Mouse (Mus musculus): ENCODE results near the gene Kcnab3. TPM values are rescaled to one million over a fixed set of nuclear protein-coding genes. Genes with fewer than 3 reads are reported as not detected.
"Not testable (repeated sequence)": the region's sequence is repeated elsewhere in the genome, so short reads cannot be mapped to it uniquely, and the experiment has no call there.

Gene Kcnab3
- polyA plus RNA-seq, 1 experiment from 2014 or later: 0.62 TPM

- H3K27me3 ChIP-seq (ENCODE audit: control insufficient read depth, insufficient read depth, low read length): no peaks in the 10 kb centered on the region
- ATAC-seq (ENCODE audit: insufficient number of reproducible peaks, insufficient read depth, low FRiP score, low read depth): no peak
- no peaks in the 10 kb centered on the region for H3K4me1 ChIP-seq (ENCODE audit: control insufficient read depth in 2 of 2, insufficient read depth in 2 of 2, low read length in 2 of 2)
- H3K27ac ChIP-seq (replicated peaks in 1 of 2; ENCODE audit: control insufficient read depth in 1 of 2, insufficient read depth in 1 of 2, low read depth in 2 of 2, low read length in 2 of 2): no peak overlapping the region
- H3K9me3 ChIP-seq (ENCODE audit: control insufficient read depth, low read length): no peaks in the 10 kb centered on the region
- WGBS: 89% methylated on average over 9 of the region's 9 CpGs
- peaks cover 99% of the 10 kb centered on the region for H3K36me3 ChIP-seq (ENCODE audit: control insufficient read depth, insufficient read depth, low read length)
- H3K4me2 ChIP-seq (ENCODE audit: low read length): no peak overlapping the region
- H3K4me3 ChIP-seq (ENCODE audit: control insufficient read depth in 1 of 2, insufficient read depth in 1 of 2, low read depth in 1 of 2, low read length in 2 of 2): no peak overlapping the region
- H3K9ac ChIP-seq (ENCODE audit: low read length): no peak overlapping the region
These were observed 20.8 kb upstream of the Kcnab3 start for GRCm38 (mm10) chr11:69305291-69305690.

GRCm38 (mm10) chr11:69306039-69306438 lies 20.0 kb upstream of the Kcnab3 start:
- Histone ChIP-seq H3K9ac (ENCODE audit: low read length) (no peak overlapping the region), H3K4me3 (ENCODE audit: control insufficient read depth in 1 of 2, insufficient read depth in 1 of 2, low read depth in 1 of 2, low read length in 2 of 2) (no peak overlapping the region), H3K4me1 (ENCODE audit: control insufficient read depth in 2 of 2, insufficient read depth in 2 of 2, low read length in 2 of 2) (no peaks in the 10 kb centered on the region), H3K36me3 (ENCODE audit: control insufficient read depth, insufficient read depth, low read length) (peaks cover 100% of the 10 kb centered on the region), H3K4me2 (ENCODE audit: low read length) (no peak overlapping the region), H3K27ac (replicated peaks in 1 of 2; ENCODE audit: control insufficient read depth in 1 of 2, insufficient read depth in 1 of 2, low read depth in 2 of 2, low read length in 2 of 2) (no peak overlapping the region), H3K27me3 (ENCODE audit: control insufficient read depth, insufficient read depth, low read length) (no peaks in the 10 kb centered on the region), H3K9me3 (ENCODE audit: control insufficient read depth, low read length) (no peaks in the 10 kb centered on the region)
- 94% methylated on average over 2 of the region's 2 CpGs for WGBS
- ATAC-seq (ENCODE audit: insufficient number of reproducible peaks, insufficient read depth, low FRiP score, low read depth): no peak

- 76% methylated on average over 7 of the region's 7 CpGs for WGBS
- H3K4me3 ChIP-seq (ENCODE audit: control insufficient read depth in 1 of 2, insufficient read depth in 1 of 2, low read depth in 1 of 2, low read length in 2 of 2): no peak overlapping the region
- H3K4me1 ChIP-seq (ENCODE audit: control insufficient read depth in 2 of 2, insufficient read depth in 2 of 2, low read length in 2 of 2): no peaks in the 10 kb centered on the region
- no peak overlapping the region for H3K4me2 ChIP-seq (ENCODE audit: low read length)
- no peaks in the 10 kb centered on the region for H3K27me3 ChIP-seq (ENCODE audit: control insufficient read depth, insufficient read depth, low read length)
- no peaks in the 10 kb centered on the region for H3K9me3 ChIP-seq (ENCODE audit: control insufficient read depth, low read length)
- H3K9ac ChIP-seq (ENCODE audit: low read length): no peak overlapping the region
- ATAC-seq (ENCODE audit: insufficient number of reproducible peaks, insufficient read depth, low FRiP score, low read depth): no peak
- no peak overlapping the region for H3K27ac ChIP-seq (replicated peaks in 1 of 2; ENCODE audit: control insufficient read depth in 1 of 2, insufficient read depth in 1 of 2, low read depth in 2 of 2, low read length in 2 of 2)
- H3K36me3 ChIP-seq (ENCODE audit: control insufficient read depth, insufficient read depth, low read length): peaks cover 83% of the 10 kb centered on the region
These were observed 14.8 kb upstream of the Kcnab3 start for GRCm38 (mm10) chr11:69311266-69311665.

- WGBS: 96% methylated on average over 6 of the region's 6 CpGs
- Histone ChIP-seq H3K36me3 (ENCODE audit: control insufficient read depth, insufficient read depth, low read length) (peaks cover 76% of the 10 kb centered on the region), H3K4me1 (ENCODE audit: control insufficient read depth in 2 of 2, insufficient read depth in 2 of 2, low read length in 2 of 2) (no peaks in the 10 kb centered on the region), H3K9me3 (ENCODE audit: control insufficient read depth, low read length) (no peaks in the 10 kb centered on the region), H3K4me2 (ENCODE audit: low read length) (no peak overlapping the region), H3K4me3 (ENCODE audit: control insufficient read depth in 1 of 2, insufficient read depth in 1 of 2, low read depth in 1 of 2, low read length in 2 of 2) (no peak overlapping the region), H3K27me3 (ENCODE audit: control insufficient read depth, insufficient read depth, low read length) (no peaks in the 10 kb centered on the region), H3K9ac (ENCODE audit: low read length) (no peak overlapping the region), H3K27ac (replicated peaks in 1 of 2; ENCODE audit: control insufficient read depth in 1 of 2, insufficient read depth in 1 of 2, low read depth in 2 of 2, low read length in 2 of 2) (no peak overlapping the region)
- no peak for ATAC-seq (ENCODE audit: insufficient number of reproducible peaks, insufficient read depth, low FRiP score, low read depth)
These were observed 9.7 kb upstream of the Kcnab3 start for GRCm38 (mm10) chr11:69316361-69316760.

GRCm38 (mm10) chr11:69318000-69318399 lies 8.1 kb upstream of the Kcnab3 start:
- 84% methylated on average over 3 of the region's 3 CpGs for WGBS
- H3K9me3 ChIP-seq (ENCODE audit: control insufficient read depth, low read length); H3K4me2 ChIP-seq (ENCODE audit: low read length); H3K27me3 ChIP-seq (ENCODE audit: control insufficient read depth, insufficient read depth, low read length); H3K4me3 ChIP-seq (ENCODE audit: control insufficient read depth in 1 of 2, insufficient read depth in 1 of 2, low read depth in 1 of 2, low read length in 2 of 2); ATAC-seq (ENCODE audit: insufficient number of reproducible peaks, insufficient read depth, low FRiP score, low read depth); H3K27ac ChIP-seq (replicated peaks in 1 of 2; ENCODE audit: control insufficient read depth in 1 of 2, insufficient read depth in 1 of 2, low read depth in 2 of 2, low read length in 2 of 2); H3K9ac ChIP-seq (ENCODE audit: low read length): not testable (repeated sequence)
- Histone ChIP-seq H3K36me3 (ENCODE audit: control insufficient read depth, insufficient read depth, low read length) (peaks cover 66% of the 10 kb centered on the region), H3K4me1 (ENCODE audit: control insufficient read depth in 2 of 2, insufficient read depth in 2 of 2, low read length in 2 of 2) (peaks cover 8 to 11% of the 10 kb centered on the region in 2 experiments)

- no peak for ATAC-seq (ENCODE audit: insufficient number of reproducible peaks, insufficient read depth, low FRiP score, low read depth)
- Histone ChIP-seq H3K4me1 (ENCODE audit: control insufficient read depth in 2 of 2, insufficient read depth in 2 of 2, low read length in 2 of 2) (peaks cover 13 to 27% of the 10 kb centered on the region in 2 experiments), H3K27ac (replicated peaks in 1 of 2; ENCODE audit: control insufficient read depth in 1 of 2, insufficient read depth in 1 of 2, low read depth in 2 of 2, low read length in 2 of 2) (no peak overlapping the region), H3K4me2 (ENCODE audit: low read length) (no peak overlapping the region), H3K9me3 (ENCODE audit: control insufficient read depth, low read length) (no peaks in the 10 kb centered on the region), H3K9ac (ENCODE audit: low read length) (no peak overlapping the region), H3K27me3 (ENCODE audit: control insufficient read depth, insufficient read depth, low read length) (0 out of 2 replicates have a peak, but pooled peaks cover under 1% of the 10 kb centered on the region), H3K36me3 (ENCODE audit: control insufficient read depth, insufficient read depth, low read length) (peaks cover 42% of the 10 kb centered on the region), H3K4me3 (ENCODE audit: control insufficient read depth in 1 of 2, insufficient read depth in 1 of 2, low read depth in 1 of 2, low read length in 2 of 2) (no peak overlapping the region)
- WGBS: 91% methylated on average over 6 of the region's 6 CpGs
These were observed 4.5 kb upstream of the Kcnab3 start for GRCm38 (mm10) chr11:69321580-69321979.

GRCm38 (mm10) chr11:69322010-69322409 lies 4.0 kb upstream of the Kcnab3 start:
- Histone ChIP-seq H3K4me3 (ENCODE audit: control insufficient read depth in 1 of 2, insufficient read depth in 1 of 2, low read depth in 1 of 2, low read length in 2 of 2) (peak overlapping the region in 1 of 2 experiments; percentile 75; a peak in 2 of 4 replicates), H3K36me3 (ENCODE audit: control insufficient read depth, insufficient read depth, low read length) (peaks cover 39% of the 10 kb centered on the region), H3K4me1 (ENCODE audit: control insufficient read depth in 2 of 2, insufficient read depth in 2 of 2, low read length in 2 of 2) (peaks cover 17 to 32% of the 10 kb centered on the region in 2 experiments), H3K9ac (ENCODE audit: low read length) (peak overlapping the region; percentile 81; the same call in 1 of the 2 replicates), H3K27ac (replicated peaks in 1 of 2; ENCODE audit: control insufficient read depth in 1 of 2, insufficient read depth in 1 of 2, low read depth in 2 of 2, low read length in 2 of 2) (no peak overlapping the region), H3K4me2 (ENCODE audit: low read length) (peak overlapping the region; percentile 99), H3K9me3 (ENCODE audit: control insufficient read depth, low read length) (no peaks in the 10 kb centered on the region), H3K27me3 (ENCODE audit: control insufficient read depth, insufficient read depth, low read length) (peaks cover 5% of the 10 kb centered on the region; the same call in 1 of the 2 replicates)
- ATAC-seq (ENCODE audit: insufficient number of reproducible peaks, insufficient read depth, low FRiP score, low read depth): no peak
- 80% methylated on average over 6 of the region's 6 CpGs for WGBS

Data from heart, embryonic 14.5 days (tissue).